Comparison of ENCODE assay signal across 9 mouse cellular contexts in the genomic region with DNA sequence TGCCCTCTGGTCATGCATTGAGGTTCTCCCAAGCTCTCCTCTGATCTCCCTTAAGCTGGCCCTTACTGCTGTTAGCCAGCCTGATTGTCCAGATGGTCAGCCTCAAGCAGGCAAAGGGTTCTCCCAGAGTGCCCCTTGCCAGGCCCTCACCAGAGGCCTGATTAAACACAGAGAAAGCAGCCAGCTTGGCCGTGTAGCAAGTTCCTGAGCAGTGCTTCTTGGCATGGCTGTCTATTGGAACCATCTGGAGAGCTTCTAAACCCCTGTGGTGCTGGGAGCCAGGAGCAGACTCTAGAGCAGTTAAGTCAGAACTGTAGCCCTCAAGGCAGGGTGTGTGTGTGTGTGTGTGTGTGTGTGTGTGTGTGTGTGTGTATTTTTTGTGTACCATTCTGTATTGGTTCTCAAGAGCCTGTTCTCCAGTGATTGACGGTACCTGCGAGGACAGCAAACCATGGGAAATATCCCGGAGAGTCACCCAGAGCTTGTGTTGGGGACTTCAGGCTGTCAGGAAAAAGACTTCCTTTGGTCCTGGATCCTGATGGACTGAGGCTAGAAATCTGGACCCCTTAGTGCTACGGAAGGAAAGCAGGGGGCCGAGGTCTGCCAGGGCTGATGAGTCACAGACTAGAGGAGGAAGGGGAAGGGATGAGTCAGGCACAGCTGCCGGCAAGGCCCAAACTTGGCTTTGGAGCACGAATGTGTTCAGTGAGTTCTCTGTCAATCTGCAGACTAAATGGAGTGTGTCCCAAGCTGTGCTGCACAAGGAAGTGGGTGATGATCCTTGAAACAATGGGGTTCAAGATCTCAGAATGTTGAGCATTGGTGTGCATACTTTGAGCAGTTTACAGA. TPM values are rescaled to one million over a fixed set of nuclear protein-coding genes. Genes with fewer than 3 reads are reported as not detected.
DNase-seq lines count a peak whose midpoint lies in the region; ATAC-seq lines count a peak whose summit lies in the region.
"Had no signal": no experiment of that assay in that cellular context is flagged by ENCODE, and none has a peak within 500 bp of the region (broad histone marks: within the 10 kb centered on the region; RNA-seq: fewer than 3 reads in every experiment).

No protein-coding gene starts in this region.

- H3K9me3 ChIP-seq in embryonic facial prominence, embryonic 10.5 days, result no peaks in the 10 kb centered on the region
- no peaks in the 10 kb centered on the region for H3K9me3 ChIP-seq in heart, embryonic 11.5 days (replicated peaks; ENCODE audit: control insufficient read depth, low read length)
- H3K9me3 ChIP-seq in liver, embryonic 16.5 days (replicated peaks; ENCODE audit: control insufficient read depth, low read length), result no peaks in the 10 kb centered on the region

- H3K9ac ChIP-seq in heart, embryonic 11.5 days (ENCODE audit: low read depth, low read length), result peak overlapping the region; percentile 39
- no peak overlapping the region for H3K9ac ChIP-seq in liver, embryonic 16.5 days (ENCODE audit: low read depth, low read length)

- peak overlapping the region; percentile 74 for H3K27ac ChIP-seq in embryonic facial prominence, embryonic 10.5 days (replicated peaks)
- H3K27ac ChIP-seq in heart, embryonic 11.5 days (ENCODE audit: low read depth, low read length), result peak overlapping the region; percentile 75
- H3K27ac ChIP-seq in liver, embryonic 16.5 days (ENCODE audit: low read length), result no peak overlapping the region

- peak; percentile 58 for DNase-seq in ovary, adult 18-20 months (ENCODE audit: low spot score)
- DNase-seq in ovary, postnatal 10 days (ENCODE audit: low spot score), result no peak
- DNase-seq in embryonic facial prominence, embryonic 10.5 days (ENCODE audit: low spot score), result no peak
- DNase-seq in layer of hippocampus, adult 11-12 months (ENCODE audit: low spot score), result peak; percentile 67
- DNase-seq in ovary, postnatal 36 days (ENCODE audit: low spot score), result peak; percentile 44

- H3K36me3 ChIP-seq in embryonic facial prominence, embryonic 10.5 days (replicated peaks), result no peaks in the 10 kb centered on the region
- H3K36me3 ChIP-seq in heart, embryonic 11.5 days (ENCODE audit: control insufficient read depth, insufficient read depth, low read length), result no peaks in the 10 kb centered on the region
- H3K36me3 ChIP-seq in liver, embryonic 16.5 days (ENCODE audit: control insufficient read depth, insufficient read depth), result no peaks in the 10 kb centered on the region

- no peak for ATAC-seq in heart, embryonic 11.5 days (replicated peaks; ENCODE audit: insufficient number of reproducible peaks, low FRiP score, low TSS enrichment)
- ATAC-seq in liver, embryonic 16.5 days (ENCODE audit: low read depth), result peak; percentile 50
- ATAC-seq in erythroblast, adult 5-6 weeks (replicated peaks; ENCODE audit: low FRiP score, poor library complexity, severe bottlenecking), result no peak

- H3K4me1 ChIP-seq in embryonic facial prominence, embryonic 10.5 days, result peaks cover 64% of the 10 kb centered on the region
- peaks cover 14% of the 10 kb centered on the region for H3K4me1 ChIP-seq in heart, embryonic 11.5 days (ENCODE audit: control insufficient read depth, insufficient read depth, low read length)
- H3K4me1 ChIP-seq in liver, embryonic 16.5 days (ENCODE audit: control insufficient read depth, low read depth, low read length), result peaks cover 8% of the 10 kb centered on the region

- H3K4me2 ChIP-seq in heart, embryonic 11.5 days, result no peak overlapping the region
- H3K4me2 ChIP-seq in liver, embryonic 16.5 days (ENCODE audit: low read depth, low read length), result no peak overlapping the region

- H3K27me3 ChIP-seq in embryonic facial prominence, embryonic 10.5 days (replicated peaks; ENCODE audit: low read depth, poor library complexity, severe bottlenecking), result no peaks in the 10 kb centered on the region
- no peaks in the 10 kb centered on the region for H3K27me3 ChIP-seq in heart, embryonic 11.5 days (ENCODE audit: control insufficient read depth, insufficient read depth, low read length)
- H3K27me3 ChIP-seq in liver, embryonic 16.5 days (ENCODE audit: control insufficient read depth, insufficient read depth, low read depth, low read length), result no peaks in the 10 kb centered on the region

- WGBS in embryonic facial prominence, embryonic 10.5 days, result 79% methylated on average over 8 of the region's 8 CpGs
- 57% methylated on average over 8 of the region's 8 CpGs for WGBS in heart, embryonic 11.5 days (ENCODE audit: insufficient replicate concordance)
- WGBS in liver, embryonic 16.5 days (ENCODE audit: insufficient replicate concordance), result 30% methylated on average over 8 of the region's 8 CpGs

- no peak overlapping the region for H3K4me3 ChIP-seq in embryonic facial prominence, embryonic 10.5 days
- no peak overlapping the region for H3K4me3 ChIP-seq in heart, embryonic 11.5 days (ENCODE audit: low read depth, low read length)
- H3K4me3 ChIP-seq in liver, embryonic 16.5 days (ENCODE audit: low read depth, low read length), result no peak overlapping the region

RNA-seq across cellular contexts. Expression of gene Ankrd2, which starts 18.2 kb away (rescaled TPM):
- polyA plus RNA-seq in embryonic facial prominence, embryonic 10.5 days (2016; fragmentation: Nextera tagmentation; extraction: Ambion mirVana), result 0.22 TPM in 1 of 2 replicates, not detected in the other
- not detected in 2 replicates for polyA plus RNA-seq in heart, embryonic 11.5 days (2014; fragmentation: Nextera tagmentation; extraction: Ambion mirVana)
- 0.07 and 0.15 TPM in 2 replicates for polyA plus RNA-seq in liver, embryonic 16.5 days (2015; fragmentation: Nextera tagmentation; extraction: Ambion mirVana)
- not detected in 2 replicates for total RNA-seq in erythroblast, adult 5-6 weeks (2015; ENCODE audit: low replicate concordance)
- not detected in 2 replicates for total RNA-seq in erythroblast, adult 5-6 weeks (2017; ENCODE audit: low replicate concordance)

RNA-seq across cellular contexts. Expression of gene Hoga1, which starts 27.8 kb away (rescaled TPM):
- 1.1 and 1.3 TPM in 2 replicates for polyA plus RNA-seq in embryonic facial prominence, embryonic 10.5 days (2016; fragmentation: Nextera tagmentation; extraction: Ambion mirVana)
- 0.72 and 1.6 TPM in 2 replicates for polyA plus RNA-seq in heart, embryonic 11.5 days (2014; fragmentation: Nextera tagmentation; extraction: Ambion mirVana)
- 62.9 and 70.5 TPM in 2 replicates for polyA plus RNA-seq in liver, embryonic 16.5 days (2015; fragmentation: Nextera tagmentation; extraction: Ambion mirVana)
- 0.63 TPM in 1 of 2 replicates, not detected in the other for total RNA-seq in erythroblast, adult 5-6 weeks (2015; ENCODE audit: low replicate concordance)
- total RNA-seq in erythroblast, adult 5-6 weeks (2017; ENCODE audit: low replicate concordance), result not detected in 2 replicates

RNA-seq across cellular contexts. Expression of gene 4933411K16Rik, which starts 34.4 kb away (rescaled TPM):
- polyA plus RNA-seq in embryonic facial prominence, embryonic 10.5 days (2016; fragmentation: Nextera tagmentation; extraction: Ambion mirVana), result 0.17 TPM in 1 of 2 replicates, not detected in the other
- polyA plus RNA-seq in heart, embryonic 11.5 days (2014; fragmentation: Nextera tagmentation; extraction: Ambion mirVana), result not detected in 2 replicates
- 0.34 and 0.35 TPM in 2 replicates for polyA plus RNA-seq in liver, embryonic 16.5 days (2015; fragmentation: Nextera tagmentation; extraction: Ambion mirVana)
- not detected in 2 replicates for total RNA-seq in erythroblast, adult 5-6 weeks (2015; ENCODE audit: low replicate concordance)
- total RNA-seq in erythroblast, adult 5-6 weeks (2017; ENCODE audit: low replicate concordance), result 0.42 TPM in 1 of 2 replicates, not detected in the other
- polyA plus RNA-seq: neural tube, embryonic 11.5 days had no signal

RNA-seq across cellular contexts. Expression of gene Ubtd1, which starts 36.1 kb away (rescaled TPM):
- polyA plus RNA-seq in embryonic facial prominence, embryonic 10.5 days (2016; fragmentation: Nextera tagmentation; extraction: Ambion mirVana), result 13.2 and 13.5 TPM in 2 replicates
- polyA plus RNA-seq in heart, embryonic 11.5 days (2014; fragmentation: Nextera tagmentation; extraction: Ambion mirVana), result 9.7 and 10.2 TPM in 2 replicates
- polyA plus RNA-seq in liver, embryonic 16.5 days (2015; fragmentation: Nextera tagmentation; extraction: Ambion mirVana), result 4.2 and 4.9 TPM in 2 replicates
- 1.9 and 3.7 TPM in 2 replicates for total RNA-seq in erythroblast, adult 5-6 weeks (2015; ENCODE audit: low replicate concordance)
- total RNA-seq in erythroblast, adult 5-6 weeks (2017; ENCODE audit: low replicate concordance), result 2.4 and 3.7 TPM in 2 replicates

RNA-seq across cellular contexts. Expression of gene Mms19, which starts 36.7 kb away (rescaled TPM):
- 43.1 and 45.0 TPM in 2 replicates for polyA plus RNA-seq in embryonic facial prominence, embryonic 10.5 days (2016; fragmentation: Nextera tagmentation; extraction: Ambion mirVana)
- 24.8 and 26.9 TPM in 2 replicates for polyA plus RNA-seq in heart, embryonic 11.5 days (2014; fragmentation: Nextera tagmentation; extraction: Ambion mirVana)
- polyA plus RNA-seq in liver, embryonic 16.5 days (2015; fragmentation: Nextera tagmentation; extraction: Ambion mirVana), result 10.1 and 11.1 TPM in 2 replicates
- 10.0 and 27.0 TPM in 2 replicates for total RNA-seq in erythroblast, adult 5-6 weeks (2015; ENCODE audit: low replicate concordance)
- total RNA-seq in erythroblast, adult 5-6 weeks (2017; ENCODE audit: low replicate concordance), result 3.5 and 13.9 TPM in 2 replicates

Comparison
In these comparisons a context has a peak if more than half of its experiments do, and no peak if none do; other contexts are left out.
1. DNase-seq: peak in ovary, adult 18-20 months (single experiment), layer of hippocampus, adult 11-12 months (single experiment) and ovary, postnatal 36 days (single experiment); none in ovary, postnatal 10 days (single experiment) and embryonic facial prominence, embryonic 10.5 days (single experiment).
2. RNA of gene Hoga1, which starts 27.8 kb away (polyA plus RNA-seq): 62.9 to 70.5 TPM in liver, embryonic 16.5 days; 0.72 to 1.6 TPM in heart, embryonic 11.5 days and 1.1 to 1.3 TPM in embryonic facial prominence, embryonic 10.5 days; every median in the first group is over 10 times any median in the second.